28 mouse cellular contexts compared by ENCODE assay signal in genomic region chr15:100330739-100331138, GRCm38 (mm10). TPM values are rescaled to one million over a fixed set of nuclear protein-coding genes. Genes with fewer than 3 reads are reported as not detected.
DNase-seq lines count a peak whose midpoint lies in the region; ATAC-seq and TF ChIP-seq lines count a peak whose summit lies in the region.
"Had no signal": no experiment of that assay in that cellular context is flagged by ENCODE, and none has a peak within 500 bp of the region (broad histone marks: within the 10 kb centered on the region; RNA-seq: fewer than 3 reads in every experiment).

No protein-coding gene starts in this region.

- TF ChIP-seq POLR2A in heart, adult 2 months (IDR thresholded peaks at IDR 0.05; ENCODE audit: insufficient read depth, low read depth, low read length) = no peak

- no peak for ATAC-seq in midbrain, postnatal 0 days (ENCODE audit: low FRiP score)
- no peak for ATAC-seq in midbrain, embryonic 13.5 days
- peak; percentile 54; the same call in 1 of the 2 replicates for ATAC-seq in neural tube, embryonic 14.5 days (ENCODE audit: low read depth)
- ATAC-seq: activated CD4-positive, CD25-positive, alpha-beta regulatory T cell, adult 4 months; CD4-positive, CD25-positive, alpha-beta regulatory T cell, adult 4 months; forebrain, embryonic 13.5 days; forebrain, embryonic 15.5 days; Patski had no signal

- no peak for TF ChIP-seq CTCF in heart, adult 2 months (IDR thresholded peaks at IDR 0.05)
- TF ChIP-seq CTCF in midbrain, postnatal 0 days (IDR thresholded peaks at IDR 0.05) = no peak

- H3K4me2 ChIP-seq in midbrain, postnatal 0 days (ENCODE audit: low read depth, low read length, poor library complexity, severe bottlenecking) = no peak overlapping the region
- no peak overlapping the region for H3K4me2 ChIP-seq in midbrain, embryonic 13.5 days (replicated peaks)
- H3K4me2 ChIP-seq in neural tube, embryonic 14.5 days (ENCODE audit: low read depth, low read length) = no peak overlapping the region
- H3K4me2 ChIP-seq: embryonic facial prominence, embryonic 12.5 days; forebrain, embryonic 13.5 days; forebrain, embryonic 15.5 days had no signal

- no peaks in the 10 kb centered on the region for H3K36me3 ChIP-seq in heart, adult 2 months (ENCODE audit: control insufficient read depth, insufficient read depth, low read length)
- no peaks in the 10 kb centered on the region for H3K36me3 ChIP-seq in midbrain, postnatal 0 days (ENCODE audit: insufficient read depth, low read length)
- H3K36me3 ChIP-seq in midbrain, embryonic 13.5 days = no peaks in the 10 kb centered on the region
- no peaks in the 10 kb centered on the region for H3K36me3 ChIP-seq in neural tube, embryonic 14.5 days (ENCODE audit: control insufficient read depth, insufficient read depth, low read length)
- H3K36me3 ChIP-seq: embryonic facial prominence, embryonic 10.5 days; embryonic facial prominence, embryonic 12.5 days; forebrain, embryonic 15.5 days; G1E had no signal

- no peaks in the 10 kb centered on the region for H3K79me2 ChIP-seq in heart, adult 2 months (replicated peaks; ENCODE audit: control insufficient read depth, insufficient read depth, low read length)

- no peaks in the 10 kb centered on the region for H3K27me3 ChIP-seq in heart, adult 2 months (ENCODE audit: control insufficient read depth, insufficient read depth, low read length)
- no peaks in the 10 kb centered on the region for H3K27me3 ChIP-seq in midbrain, postnatal 0 days (ENCODE audit: insufficient read depth, low read length)
- no peaks in the 10 kb centered on the region for H3K27me3 ChIP-seq in midbrain, embryonic 13.5 days
- no peaks in the 10 kb centered on the region for H3K27me3 ChIP-seq in neural tube, embryonic 14.5 days (ENCODE audit: control insufficient read depth, insufficient read depth, low read length)
- H3K27me3 ChIP-seq: CH12.LX; embryonic facial prominence, embryonic 12.5 days; forebrain, embryonic 13.5 days; forebrain, embryonic 15.5 days; Patski had no signal

- H3K27ac ChIP-seq in heart, adult 2 months = no peak overlapping the region
- H3K27ac ChIP-seq in midbrain, postnatal 0 days (ENCODE audit: low read depth, low read length) = no peak overlapping the region
- no peak overlapping the region for H3K27ac ChIP-seq in midbrain, embryonic 13.5 days
- no peak overlapping the region for H3K27ac ChIP-seq in neural tube, embryonic 14.5 days (ENCODE audit: low read depth, low read length)
- H3K27ac ChIP-seq: embryonic facial prominence, embryonic 10.5 days; embryonic facial prominence, embryonic 12.5 days; forebrain, embryonic 13.5 days; forebrain, embryonic 15.5 days had no signal

- no peaks in the 10 kb centered on the region for H3K9me3 ChIP-seq in midbrain, postnatal 0 days (ENCODE audit: low read length)
- no peaks in the 10 kb centered on the region for H3K9me3 ChIP-seq in midbrain, embryonic 13.5 days
- no peaks in the 10 kb centered on the region for H3K9me3 ChIP-seq in neural tube, embryonic 14.5 days (ENCODE audit: control insufficient read depth, low read length)
- H3K9me3 ChIP-seq: embryonic facial prominence, embryonic 10.5 days; embryonic facial prominence, embryonic 12.5 days; forebrain, embryonic 13.5 days; forebrain, embryonic 15.5 days; G1E had no signal

- H3K9ac ChIP-seq in heart, adult 2 months (ENCODE audit: low read depth, low read length) = no peak overlapping the region
- no peak overlapping the region for H3K9ac ChIP-seq in midbrain, postnatal 0 days (replicated peaks; ENCODE audit: low read length, poor library complexity, severe bottlenecking)
- no peak overlapping the region for H3K9ac ChIP-seq in midbrain, embryonic 13.5 days (replicated peaks)
- no peak overlapping the region for H3K9ac ChIP-seq in neural tube, embryonic 14.5 days (replicated peaks; ENCODE audit: low read depth, low read length)
- H3K9ac ChIP-seq: embryonic facial prominence, embryonic 12.5 days; forebrain, embryonic 13.5 days; forebrain, embryonic 15.5 days had no signal

- TF ChIP-seq EP300 in heart, adult 2 months (IDR thresholded peaks at IDR 0.05; ENCODE audit: insufficient read depth, low read depth, low read length) = no peak

- WGBS in heart, adult 2 months = 90% methylated on average over 7 of the region's 7 CpGs
- WGBS in midbrain, postnatal 0 days = 84% methylated on average over 7 of the region's 7 CpGs
- WGBS in midbrain, embryonic 13.5 days = 92% methylated on average over 7 of the region's 7 CpGs
- WGBS in neural tube, embryonic 14.5 days = 34% methylated on average over 7 of the region's 7 CpGs

- intact Hi-C loops in heart, adult 2 months (cut with DNase I) = no loop called here

- no peak overlapping the region for H3K4me3 ChIP-seq in heart, adult 2 months
- H3K4me3 ChIP-seq in midbrain, postnatal 0 days (ENCODE audit: low read depth, low read length) = no peak overlapping the region
- H3K4me3 ChIP-seq in midbrain, embryonic 13.5 days (replicated peaks) = no peak overlapping the region
- H3K4me3 ChIP-seq in neural tube, embryonic 14.5 days (ENCODE audit: low read depth, low read length) = no peak overlapping the region
- H3K4me3 ChIP-seq: embryonic facial prominence, embryonic 10.5 days; embryonic facial prominence, embryonic 12.5 days; forebrain, embryonic 13.5 days; forebrain, embryonic 15.5 days had no signal

- DNase-seq in heart, adult 11 months = peak; percentile 60
- DNase-seq in heart, adult 2 months = no peak
- peak; percentile 9 for DNase-seq in midbrain, postnatal 0 days (ENCODE audit: low spot score)
- no peak for DNase-seq in right cerebral cortex, postnatal 25 days
- DNase-seq: adrenal gland, adult 8-10 months; adrenal gland, postnatal 14 days; adrenal gland, postnatal 36 days; B cell, adult 2 months; cerebellum, adult 11-12 months; cerebellum, adult 2 months; cerebellum, adult 9-10 months; cerebellum, postnatal 10 days; cerebellum, postnatal 25 days had no signal

- no peaks in the 10 kb centered on the region for H3K4me1 ChIP-seq in heart, adult 2 months (ENCODE audit: control insufficient read depth, insufficient read depth, low read length)
- H3K4me1 ChIP-seq in midbrain, postnatal 0 days (ENCODE audit: insufficient read depth, low read length) = no peaks in the 10 kb centered on the region
- H3K4me1 ChIP-seq in midbrain, embryonic 13.5 days (replicated peaks) = no peaks in the 10 kb centered on the region
- H3K4me1 ChIP-seq in neural tube, embryonic 14.5 days (ENCODE audit: control insufficient read depth, insufficient read depth, low read length) = no peaks in the 10 kb centered on the region; the same call in 1 of the 2 replicates
- H3K4me1 ChIP-seq: embryonic facial prominence, embryonic 12.5 days; forebrain, embryonic 13.5 days; forebrain, embryonic 15.5 days had no signal

RNA-seq across cellular contexts. Expression of gene Mettl7a3, which starts 4.0 kb away (rescaled TPM):
- total RNA-seq in heart, adult 2 months (2021) = under 1 TPM in 1 of 2 experiments, not detected in 1; 0.27 TPM
- 0.21 TPM in 1 of 2 replicates, not detected in the other for polyA plus RNA-seq in heart, adult 2 months (2012; rRNA removed)
- total RNA-seq in midbrain, postnatal 0 days (2014; rRNA removed) = not detected in 2 replicates
- not detected in 2 replicates for polyA plus RNA-seq in midbrain, postnatal 0 days (2015; fragmentation: Nextera tagmentation; extraction: Ambion mirVana)
- polyA plus RNA-seq in midbrain, embryonic 13.5 days (2015; fragmentation: Nextera tagmentation; extraction: Ambion mirVana) = not detected in 2 replicates
- polyA plus RNA-seq in neural tube, embryonic 14.5 days (2014; fragmentation: Nextera tagmentation; extraction: Ambion mirVana) = 0.17 and 1.2 TPM in 2 replicates
- total RNA-seq: adrenal gland, postnatal 14 days; adrenal gland, postnatal 36 days; CH12.LX had no signal
- polyA plus RNA-seq: activated CD4-positive, CD25-positive, alpha-beta regulatory T cell, adult 4 months; embryonic facial prominence, embryonic 10.5 days; forebrain, embryonic 11.5 days; forebrain, embryonic 13.5 days; forebrain, embryonic 15.5 days; G1E had no signal

RNA-seq across cellular contexts. Expression of gene Methig1, which starts 22.2 kb away (rescaled TPM):
- total RNA-seq in heart, adult 2 months (2021) = under 1 TPM in 1 of 2 experiments, not detected in 1; 0.34 TPM
- not detected in 2 replicates for polyA plus RNA-seq in heart, adult 2 months (2012; rRNA removed)
- total RNA-seq in midbrain, postnatal 0 days (2014; rRNA removed) = not detected in 2 replicates
- polyA plus RNA-seq in midbrain, postnatal 0 days (2015; fragmentation: Nextera tagmentation; extraction: Ambion mirVana) = not detected in 2 replicates
- polyA plus RNA-seq in midbrain, embryonic 13.5 days (2015; fragmentation: Nextera tagmentation; extraction: Ambion mirVana) = not detected in 2 replicates
- polyA plus RNA-seq in neural tube, embryonic 14.5 days (2014; fragmentation: Nextera tagmentation; extraction: Ambion mirVana) = 0.42 and 1.2 TPM in 2 replicates
- total RNA-seq: CH12.LX, G1E had no signal
- polyA plus RNA-seq: activated CD4-positive, CD25-positive, alpha-beta regulatory T cell, adult 4 months; CD4-positive, CD25-positive, alpha-beta regulatory T cell, adult 4 months; cerebellum, adult 2 months; cortical plate, adult 2 months; embryonic facial prominence, embryonic 10.5 days; embryonic facial prominence, embryonic 14.5 days; forebrain, embryonic 11.5 days; forebrain, embryonic 13.5 days; forebrain, embryonic 15.5 days had no signal

RNA-seq across cellular contexts. Expression of gene Mettl7a2, which starts 22.3 kb away (rescaled TPM):
- 1 to 10 TPM in 1 of 2 experiments, under 1 TPM in 1; 0.75 to 1.5 TPM for total RNA-seq in heart, adult 2 months (2021)
- polyA plus RNA-seq in heart, adult 2 months (2012; rRNA removed) = not detected in 2 replicates
- total RNA-seq in midbrain, postnatal 0 days (2014; rRNA removed) = not detected in 2 replicates
- polyA plus RNA-seq in midbrain, postnatal 0 days (2015; fragmentation: Nextera tagmentation; extraction: Ambion mirVana) = not detected in 2 replicates
- not detected in 2 replicates for polyA plus RNA-seq in midbrain, embryonic 13.5 days (2015; fragmentation: Nextera tagmentation; extraction: Ambion mirVana)
- polyA plus RNA-seq in neural tube, embryonic 14.5 days (2014; fragmentation: Nextera tagmentation; extraction: Ambion mirVana) = not detected in 2 replicates
- total RNA-seq: CH12.LX had no signal
- polyA plus RNA-seq: activated CD4-positive, CD25-positive, alpha-beta regulatory T cell, adult 4 months; CD4-positive, CD25-positive, alpha-beta regulatory T cell, adult 4 months; cerebellum, adult 2 months; cortical plate, adult 2 months; embryonic facial prominence, embryonic 10.5 days; embryonic facial prominence, embryonic 12.5 days; embryonic facial prominence, embryonic 14.5 days; forebrain, embryonic 11.5 days; forebrain, embryonic 13.5 days; forebrain, embryonic 15.5 days had no signal

RNA-seq across cellular contexts. Expression of gene Mettl7a1, which starts 26.8 kb away (rescaled TPM):
- total RNA-seq in heart, adult 2 months (2021) = 10 to 100 TPM; 44.8 to 56.4 TPM
- 43.0 and 47.6 TPM in 2 replicates for polyA plus RNA-seq in heart, adult 2 months (2012; rRNA removed)
- total RNA-seq in midbrain, postnatal 0 days (2014; rRNA removed) = 12.4 and 13.5 TPM in 2 replicates
- polyA plus RNA-seq in midbrain, postnatal 0 days (2015; fragmentation: Nextera tagmentation; extraction: Ambion mirVana) = 2.0 and 2.6 TPM in 2 replicates
- polyA plus RNA-seq in midbrain, embryonic 13.5 days (2015; fragmentation: Nextera tagmentation; extraction: Ambion mirVana) = 4.5 and 4.6 TPM in 2 replicates
- polyA plus RNA-seq in neural tube, embryonic 14.5 days (2014; fragmentation: Nextera tagmentation; extraction: Ambion mirVana) = 2.8 and 3.6 TPM in 2 replicates

RNA-seq across cellular contexts. Expression of gene Higd1c, which starts 33.6 kb away (rescaled TPM):
- not detected for total RNA-seq in heart, adult 2 months (2021)
- not detected in 2 replicates for polyA plus RNA-seq in heart, adult 2 months (2012; rRNA removed)
- total RNA-seq in midbrain, postnatal 0 days (2014; rRNA removed) = not detected in 2 replicates
- polyA plus RNA-seq in midbrain, postnatal 0 days (2015; fragmentation: Nextera tagmentation; extraction: Ambion mirVana) = not detected in 2 replicates
- not detected in 2 replicates for polyA plus RNA-seq in midbrain, embryonic 13.5 days (2015; fragmentation: Nextera tagmentation; extraction: Ambion mirVana)
- 1.8 TPM in 1 of 2 replicates, not detected in the other for polyA plus RNA-seq in neural tube, embryonic 14.5 days (2014; fragmentation: Nextera tagmentation; extraction: Ambion mirVana)
- total RNA-seq: adrenal gland, adult 18-20 months; adrenal gland, postnatal 14 days; adrenal gland, postnatal 36 days; CH12.LX; G1E had no signal
- polyA plus RNA-seq: activated CD4-positive, CD25-positive, alpha-beta regulatory T cell, adult 4 months; CD4-positive, CD25-positive, alpha-beta regulatory T cell, adult 4 months; cerebellum, adult 2 months; cortical plate, adult 2 months; embryonic facial prominence, embryonic 10.5 days; embryonic facial prominence, embryonic 12.5 days; embryonic facial prominence, embryonic 14.5 days; forebrain, embryonic 11.5 days; forebrain, embryonic 13.5 days; forebrain, embryonic 15.5 days; G1E; Patski had no signal

Comparison
In these comparisons a context has a peak if more than half of its experiments do, and no peak if none do; other contexts are left out.
1. DNase-seq: peak in heart, adult 11 months (single experiment) and midbrain, postnatal 0 days (single experiment); none in heart, adult 2 months (0 of 2) and right cerebral cortex, postnatal 25 days (single experiment).